Comparison of ENCODE assay signal across 8 mouse cellular contexts in the genomic region with DNA sequence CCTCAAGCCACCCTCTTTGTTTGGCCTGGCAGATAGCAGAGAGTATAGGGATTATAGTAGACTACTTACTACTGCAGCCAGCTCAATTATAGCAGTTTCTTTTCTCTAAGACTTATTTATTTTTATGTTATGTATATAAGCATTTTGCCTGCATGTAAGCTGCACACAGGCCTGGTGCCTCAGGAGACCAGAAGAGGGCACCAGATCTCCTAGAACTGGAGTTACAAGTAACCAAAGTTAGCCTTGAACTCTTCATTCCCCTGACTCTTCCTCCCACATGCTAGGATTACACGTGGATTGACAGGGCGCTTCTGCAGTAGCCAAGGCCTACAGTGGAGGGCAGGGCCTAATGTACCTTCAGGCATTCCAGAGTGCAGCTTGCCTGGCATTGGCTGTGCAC.
DNase-seq lines count a peak whose midpoint lies in the region; ATAC-seq lines count a peak whose summit lies in the region.

No protein-coding gene starts in this region.

- 36% methylated on average over 2 of the region's 2 CpGs for WGBS in midbrain, embryonic 14.5 days
- 41% methylated on average over 2 of the region's 2 CpGs for WGBS in midbrain, embryonic 11.5 days
- WGBS in liver, embryonic 12.5 days (ENCODE audit: insufficient replicate concordance): 28% methylated on average over 2 of the region's 2 CpGs

- intact Hi-C loops in heart, postnatal 25 days (cut with DNase I): no loop called here

- no peaks in the 10 kb centered on the region for H3K4me1 ChIP-seq in midbrain, embryonic 14.5 days (ENCODE audit: control insufficient read depth, insufficient read depth, low read length)
- no peaks in the 10 kb centered on the region for H3K4me1 ChIP-seq in midbrain, embryonic 11.5 days (ENCODE audit: control insufficient read depth, insufficient read depth, low read length)
- no peaks in the 10 kb centered on the region for H3K4me1 ChIP-seq in liver, embryonic 12.5 days

- no peaks in the 10 kb centered on the region for H3K9me3 ChIP-seq in midbrain, embryonic 14.5 days (ENCODE audit: control insufficient read depth, low read length)
- H3K9me3 ChIP-seq in midbrain, embryonic 11.5 days (ENCODE audit: control insufficient read depth, low read length): no peaks in the 10 kb centered on the region
- no peaks in the 10 kb centered on the region for H3K9me3 ChIP-seq in liver, embryonic 12.5 days (replicated peaks)

- no peak overlapping the region for H3K4me2 ChIP-seq in midbrain, embryonic 14.5 days (ENCODE audit: low read length)
- H3K4me2 ChIP-seq in midbrain, embryonic 11.5 days: no peak overlapping the region
- no peak overlapping the region for H3K4me2 ChIP-seq in liver, embryonic 12.5 days

- H3K27me3 ChIP-seq in midbrain, embryonic 14.5 days (ENCODE audit: control insufficient read depth, insufficient read depth, low read length): no peaks in the 10 kb centered on the region
- no peaks in the 10 kb centered on the region for H3K27me3 ChIP-seq in midbrain, embryonic 11.5 days (ENCODE audit: control insufficient read depth, insufficient read depth, low read length)
- no peaks in the 10 kb centered on the region for H3K27me3 ChIP-seq in liver, embryonic 12.5 days (replicated peaks)

- H3K9ac ChIP-seq in midbrain, embryonic 14.5 days (replicated peaks; ENCODE audit: low read length): no peak overlapping the region
- no peak overlapping the region for H3K9ac ChIP-seq in midbrain, embryonic 11.5 days (ENCODE audit: low read length)
- H3K9ac ChIP-seq in liver, embryonic 12.5 days: no peak overlapping the region

- no peaks in the 10 kb centered on the region for H3K36me3 ChIP-seq in midbrain, embryonic 14.5 days (ENCODE audit: control insufficient read depth, insufficient read depth, low read length)
- H3K36me3 ChIP-seq in midbrain, embryonic 11.5 days (ENCODE audit: control insufficient read depth, insufficient read depth, low read length): no peaks in the 10 kb centered on the region
- peaks cover under 1% of the 10 kb centered on the region; the same call in 1 of the 2 replicates for H3K36me3 ChIP-seq in liver, embryonic 12.5 days

- no peak for ATAC-seq in midbrain, embryonic 14.5 days (ENCODE audit: low FRiP score, low TSS enrichment)
- no peak for ATAC-seq in midbrain, embryonic 11.5 days (ENCODE audit: low FRiP score)
- 0 out of 2 replicates have a peak, but pooled peaks have one; percentile 10 for ATAC-seq in liver, embryonic 12.5 days

- no peak overlapping the region for H3K27ac ChIP-seq in midbrain, embryonic 14.5 days (replicated peaks; ENCODE audit: low read depth, low read length)
- no peak overlapping the region for H3K27ac ChIP-seq in midbrain, embryonic 11.5 days (ENCODE audit: low read depth, low read length)
- H3K27ac ChIP-seq in liver, embryonic 12.5 days: no peak overlapping the region

- DNase-seq in cerebellum, adult 9-10 months: peak; percentile 65
- no peak for DNase-seq in cerebellum, adult 11 months
- peak; percentile 67 for DNase-seq in midbrain, embryonic 14.5 days
- DNase-seq in midbrain, embryonic 11.5 days (ENCODE audit: low spot score, missing footprints): no peak
- peak; percentile 46 for DNase-seq in embryo, embryonic 10.5 days (ENCODE audit: low spot score)
- DNase-seq in thymus, postnatal 4 days: peak; percentile 71
- DNase-seq in heart, postnatal 25 days (ENCODE audit: low spot score): no peak

- H3K4me3 ChIP-seq in midbrain, embryonic 14.5 days (replicated peaks; ENCODE audit: low read depth, low read length): no peak overlapping the region
- H3K4me3 ChIP-seq in midbrain, embryonic 11.5 days (ENCODE audit: low read depth, low read length): no peak overlapping the region
- H3K4me3 ChIP-seq in liver, embryonic 12.5 days: no peak overlapping the region

Comparison
In these comparisons a context has a peak if more than half of its experiments do, and no peak if none do; other contexts are left out.
1. DNase-seq: peak in cerebellum, adult 9-10 months (single experiment), midbrain, embryonic 14.5 days (single experiment), embryo, embryonic 10.5 days (single experiment) and thymus, postnatal 4 days (single experiment); none in cerebellum, adult 11 months (single experiment), midbrain, embryonic 11.5 days (single experiment) and heart, postnatal 25 days (single experiment).